Comparison of ENCODE assay signal across 25 mouse cellular contexts in genomic region chrX:80799740-80800139, GRCm38 (mm10).
"Had no signal": no experiment of that assay in that cellular context is flagged by ENCODE, and none has a peak within 500 bp of the region (broad histone marks: within the 10 kb centered on the region; RNA-seq: fewer than 3 reads in every experiment).

No protein-coding gene starts in this region.

- H3K9ac ChIP-seq: heart, embryonic 13.5 days; heart, embryonic 15.5 days; hindbrain, embryonic 13.5 days; hindbrain, embryonic 15.5 days; limb, embryonic 12.5 days; limb, embryonic 15.5 days; liver, embryonic 12.5 days; liver, embryonic 14.5 days had no signal

- H3K4me1 ChIP-seq: heart, embryonic 13.5 days; heart, embryonic 15.5 days; hindbrain, embryonic 13.5 days; hindbrain, embryonic 15.5 days; limb, embryonic 12.5 days; limb, embryonic 15.5 days; liver, embryonic 12.5 days had no signal

- H3K4me3 ChIP-seq: heart, adult 2 months; heart, embryonic 13.5 days; heart, embryonic 15.5 days; hindbrain, embryonic 13.5 days; hindbrain, embryonic 15.5 days; layer of hippocampus, adult 2 months; left cerebral cortex, adult 2 months; limb, embryonic 12.5 days; limb, embryonic 15.5 days; liver, embryonic 12.5 days had no signal

- H3K27ac ChIP-seq: heart, adult 2 months; heart, embryonic 13.5 days; heart, embryonic 15.5 days; hindbrain, embryonic 13.5 days; hindbrain, embryonic 15.5 days; hindbrain, postnatal 0 days; layer of hippocampus, adult 2 months; left cerebral cortex, adult 2 months; limb, embryonic 12.5 days; limb, embryonic 15.5 days; liver, embryonic 12.5 days; liver, embryonic 14.5 days had no signal

- H3K4me2 ChIP-seq: heart, embryonic 11.5 days; heart, embryonic 13.5 days; heart, embryonic 15.5 days; hindbrain, embryonic 13.5 days; hindbrain, embryonic 15.5 days; limb, embryonic 12.5 days; limb, embryonic 15.5 days; liver, embryonic 12.5 days had no signal

- H3K27me3 ChIP-seq: heart, embryonic 13.5 days; heart, embryonic 15.5 days; hindbrain, embryonic 13.5 days; hindbrain, embryonic 15.5 days; limb, embryonic 12.5 days; limb, embryonic 15.5 days; liver, embryonic 12.5 days had no signal

- H3K9me3 ChIP-seq: heart, embryonic 13.5 days; heart, embryonic 15.5 days; hindbrain, embryonic 13.5 days; hindbrain, embryonic 15.5 days; limb, embryonic 12.5 days; limb, embryonic 15.5 days; liver, embryonic 12.5 days had no signal

- H3K36me3 ChIP-seq: heart, embryonic 13.5 days; heart, embryonic 15.5 days; hindbrain, embryonic 13.5 days; hindbrain, embryonic 15.5 days; limb, embryonic 12.5 days; limb, embryonic 15.5 days; liver, embryonic 12.5 days had no signal

- ATAC-seq: hindbrain, postnatal 0 days; intestine, embryonic 16.5 days; liver, embryonic 12.5 days had no signal

- DNase-seq: gastrocnemius, postnatal 14 days; gastrocnemius, postnatal 36 days; heart, adult 11 months; heart, adult 2 months; heart, postnatal 14 days; heart, postnatal 36 days; kidney, adult 18-20 months; kidney, adult 8-10 months; kidney, postnatal 10 days; kidney, postnatal 25 days; kidney, postnatal 4 days; left cerebral cortex, postnatal 4 days had no signal
